Mouse (Mus musculus): ENCODE measurements around the gene Apobec1. TPM values are rescaled to one million over a fixed set of nuclear protein-coding genes. Genes with fewer than 3 reads are reported as not detected.

Apobec1 gene
- total and polyA plus RNA-seq, 2 experiments from 2014 or later = 3.9 to 21.0 TPM

- Histone ChIP-seq H3K4me3 (ENCODE audit: low read depth, low read length) (no peak within 1 kb of the TSS), H3K27ac (ENCODE audit: low read depth) (no peak within 1 kb of the TSS)
Observed at GRCm38 (mm10) chr6:122609771-122610170, 7.5 kb upstream of the Apobec1 start, which contains the start of gene Gdf3. Gdf3 (minus strand) TSS chr6:122610087.

GRCm38 (mm10) chr6:122609377-122609728 lies 7.1 kb upstream of the Apobec1 start:
- 0 out of 2 replicates have a peak overlapping the region, but pooled peaks have one; percentile 16 for H3K4me2 ChIP-seq (ENCODE audit: low read depth, low read length)
- H3K9me3 ChIP-seq (replicated peaks; ENCODE audit: control insufficient read depth, low read length) = no peaks in the 10 kb centered on the region
- H3K36me3 ChIP-seq (replicated peaks; ENCODE audit: control insufficient read depth, insufficient read depth, low read length) = no peaks in the 10 kb centered on the region
- H3K27ac ChIP-seq (ENCODE audit: low read depth) = no peak overlapping the region
- no peak for ATAC-seq (ENCODE audit: insufficient read depth, low read depth)
- no peak overlapping the region for H3K4me3 ChIP-seq (ENCODE audit: low read depth, low read length)
- no peak overlapping the region for H3K9ac ChIP-seq (replicated peaks; ENCODE audit: low read depth, low read length)
- no peak for TF ChIP-seq EP300 (IDR thresholded peaks at IDR 0.05; ENCODE audit: low read depth)
- no peak for TF ChIP-seq CTCF (IDR thresholded peaks at IDR 0.05; ENCODE audit: low read depth)
- H3K4me1 ChIP-seq (ENCODE audit: control insufficient read depth, insufficient read depth) = no peaks in the 10 kb centered on the region
- WGBS = 33% methylated on average over 9 of the region's 9 CpGs
- no peak for DNase-seq (ENCODE audit: low spot score)
- peaks cover 3% of the 10 kb centered on the region; the same call in 1 of the 2 replicates for H3K27me3 ChIP-seq (ENCODE audit: control insufficient read depth, insufficient read depth, low read length)

More at GRCm38 (mm10) chr6:122609771-122610170, 7.5 kb upstream of the Apobec1 start, which contains the start of gene Gdf3:
- ATAC-seq (ENCODE audit: insufficient read depth, low read depth) = no peak
- no peaks in the 10 kb centered on the region for H3K9me3 ChIP-seq (replicated peaks; ENCODE audit: control insufficient read depth, low read length)
- 27% methylated on average over 14 of the region's 14 CpGs for WGBS
- H3K27me3 ChIP-seq (ENCODE audit: control insufficient read depth, insufficient read depth, low read length) = peaks cover 3% of the 10 kb centered on the region; the same call in 1 of the 2 replicates
- H3K9ac ChIP-seq (replicated peaks; ENCODE audit: low read depth, low read length) = no peak within 1 kb of the TSS
- no peaks in the 10 kb centered on the region for H3K4me1 ChIP-seq (ENCODE audit: control insufficient read depth, insufficient read depth)
- H3K36me3 ChIP-seq (replicated peaks; ENCODE audit: control insufficient read depth, insufficient read depth, low read length) = no peaks in the 10 kb centered on the region
- no peak for TF ChIP-seq CTCF (IDR thresholded peaks at IDR 0.05; ENCODE audit: low read depth)
- no peak for TF ChIP-seq EP300 (IDR thresholded peaks at IDR 0.05; ENCODE audit: low read depth)
- no peak for DNase-seq (ENCODE audit: low spot score)
- H3K4me2 ChIP-seq (ENCODE audit: low read depth, low read length) = 0 out of 2 replicates have a peak within 1 kb of the TSS, but pooled peaks have one; percentile 16

- no peaks in the 10 kb centered on the region for H3K36me3 ChIP-seq (replicated peaks; ENCODE audit: control insufficient read depth, insufficient read depth, low read length)
- H3K4me3 ChIP-seq (ENCODE audit: low read depth, low read length) = no peak overlapping the region
- H3K4me2 ChIP-seq (ENCODE audit: low read depth, low read length) = no peak overlapping the region
- H3K27me3 ChIP-seq (ENCODE audit: control insufficient read depth, insufficient read depth, low read length) = peaks cover 3% of the 10 kb centered on the region; the same call in 1 of the 2 replicates
- H3K9ac ChIP-seq (replicated peaks; ENCODE audit: low read depth, low read length) = no peak overlapping the region
- H3K9me3 ChIP-seq (replicated peaks; ENCODE audit: control insufficient read depth, low read length) = no peaks in the 10 kb centered on the region
- no peak for ATAC-seq (ENCODE audit: insufficient read depth, low read depth)
- TF ChIP-seq EP300 (IDR thresholded peaks at IDR 0.05; ENCODE audit: low read depth) = no peak
- TF ChIP-seq CTCF (IDR thresholded peaks at IDR 0.05; ENCODE audit: low read depth) = no peak
- no peak overlapping the region for H3K27ac ChIP-seq (ENCODE audit: low read depth)
- WGBS = 73% methylated on average over 10 of the region's 10 CpGs
- DNase-seq (ENCODE audit: low spot score) = no peak
- no peaks in the 10 kb centered on the region for H3K4me1 ChIP-seq (ENCODE audit: control insufficient read depth, insufficient read depth)
Observed at GRCm38 (mm10) chr6:122608434-122609376, 6.5 kb upstream of the Apobec1 start.

- Histone ChIP-seq H3K27me3 (ENCODE audit: control insufficient read depth, insufficient read depth, low read length) (peaks cover 3% of the 10 kb centered on the region; the same call in 1 of the 2 replicates), H3K4me3 (ENCODE audit: low read depth, low read length) (no peak overlapping the region), H3K27ac (ENCODE audit: low read depth) (no peak overlapping the region), H3K9me3 (replicated peaks; ENCODE audit: control insufficient read depth, low read length) (no peaks in the 10 kb centered on the region), H3K4me1 (ENCODE audit: control insufficient read depth, insufficient read depth) (no peaks in the 10 kb centered on the region), H3K36me3 (replicated peaks; ENCODE audit: control insufficient read depth, insufficient read depth, low read length) (no peaks in the 10 kb centered on the region), H3K4me2 (ENCODE audit: low read depth, low read length) (no peak overlapping the region), H3K9ac (replicated peaks; ENCODE audit: low read depth, low read length) (no peak overlapping the region)
- WGBS = 90% methylated on average over 11 of the region's 12 CpGs
- no peak for DNase-seq (ENCODE audit: low spot score)
- TF ChIP-seq EP300 (IDR thresholded peaks at IDR 0.05; ENCODE audit: low read depth) = no peak
- TF ChIP-seq CTCF (IDR thresholded peaks at IDR 0.05; ENCODE audit: low read depth) = no peak
- ATAC-seq (ENCODE audit: insufficient read depth, low read depth) = no peak
Observed at GRCm38 (mm10) chr6:122607700-122608099, 5.5 kb upstream of the Apobec1 start.

- WGBS = 90% methylated on average over 11 of the region's 11 CpGs
- ATAC-seq (ENCODE audit: insufficient read depth, low read depth) (no peak), DNase-seq (ENCODE audit: low spot score) (no peak)
- no peak overlapping the region for H3K27ac ChIP-seq (ENCODE audit: low read depth)
- no peak for TF ChIP-seq CTCF (IDR thresholded peaks at IDR 0.05; ENCODE audit: low read depth)
- no peak for TF ChIP-seq EP300 (IDR thresholded peaks at IDR 0.05; ENCODE audit: low read depth)
- no peak overlapping the region for H3K9ac ChIP-seq (replicated peaks; ENCODE audit: low read depth, low read length)
- no peaks in the 10 kb centered on the region for H3K9me3 ChIP-seq (replicated peaks; ENCODE audit: control insufficient read depth, low read length)
- H3K4me2 ChIP-seq (ENCODE audit: low read depth, low read length) = no peak overlapping the region
- H3K4me3 ChIP-seq (ENCODE audit: low read depth, low read length) = no peak overlapping the region
- H3K4me1 ChIP-seq (ENCODE audit: control insufficient read depth, insufficient read depth) = no peaks in the 10 kb centered on the region
- H3K27me3 ChIP-seq (ENCODE audit: control insufficient read depth, insufficient read depth, low read length) = peaks cover 3% of the 10 kb centered on the region; the same call in 1 of the 2 replicates
- no peaks in the 10 kb centered on the region for H3K36me3 ChIP-seq (replicated peaks; ENCODE audit: control insufficient read depth, insufficient read depth, low read length)
Observed at GRCm38 (mm10) chr6:122606661-122607060, 4.4 kb upstream of the Apobec1 start.

All from heart, postnatal 0 days (tissue).